Mouse (Mus musculus) bone marrow, adult 2 months (tissue): ENCODE data around the gene Dnaja4. TPM values are rescaled to one million over a fixed set of nuclear protein-coding genes. Genes with fewer than 3 reads are reported as not detected.

ENCODE experiments used
- H3K27ac ChIP-seq: fragments of 200-500 bp; 2 replicates; pipeline ENCODE4 v1.5.1; 2012; ENCODE audit warnings: low read depth, mild to moderate bottlenecking, control low read depth, inconsistent platforms, low read length; ENCODE audit not compliant: control insufficient read depth, poor library complexity, insufficient read depth
- H3K4me1 ChIP-seq: fragments of 200-500 bp; 2 replicates; pipeline ENCODE4 v1.6.1; 2011; ENCODE audit warnings: low read length; ENCODE audit not compliant: control insufficient read depth, insufficient read depth
- H3K4me3 ChIP-seq: fragments of 200-500 bp; replicated peaks from 2 replicates; pipeline ENCODE3; 2011; ENCODE audit warnings: mild to moderate bottlenecking, low read depth, low read length, control low read depth; ENCODE audit not compliant: control insufficient read depth
- CTCF ChIP-seq: fragments of 200-500 bp; IDR thresholded peaks from 2 replicates; pipeline ENCODE4 v1.5.1; 2011; ENCODE audit warnings: low read length, control low read depth; ENCODE audit not compliant: control insufficient read depth, insufficient read depth
- POLR2A ChIP-seq: fragments of 200-500 bp; IDR thresholded peaks from 2 replicates; pipeline ENCODE4 v1.6.1; 2011; ENCODE audit warnings: low read depth, mild to moderate bottlenecking, control low read depth, low read length, borderline replicate concordance; ENCODE audit not compliant: control insufficient read depth
- WGBS: fragments of 180-500 bp; shearing (Covaris S2); methylation state at CpG from one replicate; pipeline ENCODE4 v1.1.7; 2018; 5-methylcytosine and 5-hydroxymethylcytosine counted together
- polyA plus RNA-seq: library from polyadenylated mRNA; stranded (reverse); fragments of >200 nt; gene quantifications from 2 replicates; pipeline ENCODE4 v1.2.4, GENCODE M21; 2011; ENCODE audit warnings: low replicate concordance; ENCODE audit not compliant: missing spikeins, insufficient read depth, insufficient read length

Dnaja4 gene
- polyA plus RNA-seq: 24.8 and 26.9 TPM in 2 replicates

GRCm38 (mm10) chr9:54698318-54699086, at the start of gene Dnaja4:
Dnaja4 (plus strand) TSS chr9:54698873.
- Histone ChIP-seq H3K4me1 (no peaks in the 10 kb centered on the region), H3K4me3 (peak within 1 kb of the TSS; percentile 62)
- WGBS: 63% methylated on average over 17 of the region's 17 CpGs

GRCm38 (mm10) chr9:54649360-54649759, 49.3 kb upstream of the Dnaja4 start:
- TF ChIP-seq CTCF (no peak), POLR2A (no peak)
- Histone ChIP-seq H3K4me3 (no peak overlapping the region), H3K4me1 (no peaks in the 10 kb centered on the region; the same call in 1 of the 2 replicates), H3K27ac (no peak overlapping the region)
- 67% methylated on average over 1 of the region's 1 CpGs for WGBS

More at GRCm38 (mm10) chr9:54698318-54699086, at the start of gene Dnaja4:
- TF ChIP-seq POLR2A (peak; percentile 40; the same call in 1 of the 2 replicates), CTCF (no peak)
- peak within 1 kb of the TSS; percentile 78 for H3K27ac ChIP-seq

- TF ChIP-seq CTCF: no peak
- TF ChIP-seq POLR2A: no peak
- Histone ChIP-seq H3K4me3 (no peak overlapping the region), H3K27ac (no peak overlapping the region), H3K4me1 (no peaks in the 10 kb centered on the region)
- WGBS: 65% methylated on average over 2 of the region's 2 CpGs
Observed at GRCm38 (mm10) chr9:54652778-54653177, 45.9 kb upstream of the Dnaja4 start.

- no peaks in the 10 kb centered on the region for H3K4me1 ChIP-seq
- H3K4me3 ChIP-seq: no peak overlapping the region
- no peak for TF ChIP-seq CTCF
- TF ChIP-seq POLR2A: no peak
- no peak overlapping the region for H3K27ac ChIP-seq
- 65% methylated on average over 2 of the region's 2 CpGs for WGBS
Observed at GRCm38 (mm10) chr9:54655846-54656245, 42.8 kb upstream of the Dnaja4 start.

- no peak overlapping the region for H3K4me3 ChIP-seq
- WGBS: 83% methylated on average over 6 of the region's 6 CpGs
- no peak overlapping the region for H3K27ac ChIP-seq
- H3K4me1 ChIP-seq: no peaks in the 10 kb centered on the region
- TF ChIP-seq CTCF (no peak), POLR2A (no peak)
Observed at GRCm38 (mm10) chr9:54656402-54656801, 42.3 kb upstream of the Dnaja4 start.

- no peak for TF ChIP-seq CTCF
- TF ChIP-seq POLR2A: no peak
- Histone ChIP-seq H3K4me3 (no peak overlapping the region), H3K4me1 (no peaks in the 10 kb centered on the region), H3K27ac (no peak overlapping the region)
- 76% methylated on average over 6 of the region's 6 CpGs for WGBS
Observed at GRCm38 (mm10) chr9:54658773-54659172, 39.9 kb upstream of the Dnaja4 start.

- 42% methylated on average over 10 of the region's 10 CpGs for WGBS
- no peaks in the 10 kb centered on the region for H3K4me1 ChIP-seq
- no peak for TF ChIP-seq CTCF
- TF ChIP-seq POLR2A: no peak
- no peak within 1 kb of the TSS for H3K27ac ChIP-seq
- H3K4me3 ChIP-seq: no peak within 1 kb of the TSS
Observed at GRCm38 (mm10) chr9:54661605-54662377, 36.9 kb upstream of the Dnaja4 start, which contains the start of gene Acsbg1. Acsbg1 (minus strand) TSS chr9:54661870.

- Histone ChIP-seq H3K27ac (no peak overlapping the region), H3K4me1 (no peaks in the 10 kb centered on the region), H3K4me3 (no peak overlapping the region)
- WGBS: 80% methylated on average over 9 of the region's 9 CpGs
- TF ChIP-seq CTCF (no peak), POLR2A (no peak)
Observed at GRCm38 (mm10) chr9:54664358-54664757, 34.3 kb upstream of the Dnaja4 start.

GRCm38 (mm10) chr9:54666116-54666515, 32.6 kb upstream of the Dnaja4 start:
- Histone ChIP-seq H3K4me3 (no peak overlapping the region), H3K27ac (no peak overlapping the region), H3K4me1 (no peaks in the 10 kb centered on the region)
- no peak for TF ChIP-seq CTCF
- no peak for TF ChIP-seq POLR2A
- WGBS: 86% methylated on average over 3 of the region's 3 CpGs
